Mouse (Mus musculus): ENCODE data around the gene Ddn. TPM values are rescaled to one million over a fixed set of nuclear protein-coding genes. Genes with fewer than 3 reads are reported as not detected.
A peak's percentile ranks its signal among the peaks of the same experiment; 100 is the strongest.

The Ddn gene
- polyA plus RNA-seq, 1 experiment: 0.11 TPM

DNA sequence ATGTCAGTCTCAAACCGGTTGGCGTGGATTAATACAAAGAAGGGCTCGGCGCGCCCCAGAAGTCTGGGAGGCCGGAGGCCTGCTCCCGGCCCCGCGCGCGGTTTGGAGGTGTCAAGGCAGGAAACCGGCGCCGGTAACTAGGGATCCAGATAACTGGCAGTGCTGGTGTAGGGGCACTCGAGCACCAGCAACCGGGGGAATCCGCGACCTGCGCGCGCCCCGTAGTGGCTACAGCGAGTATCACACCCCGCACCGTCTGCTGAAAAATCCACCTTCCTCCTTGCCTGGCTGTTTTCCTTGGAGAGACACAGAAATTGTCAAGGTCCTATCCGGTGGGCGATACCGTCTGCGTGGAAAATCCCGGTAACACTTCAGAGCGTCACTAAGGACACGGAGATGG is 5.2 kb downstream of the Ddn start:
- H3K4me3 ChIP-seq: no peak overlapping the region
- no peak for TF ChIP-seq POLR2A (IDR thresholded peaks at IDR 0.05; ENCODE audit: insufficient read length, low read depth)
- TF ChIP-seq MYOG (IDR thresholded peaks at IDR 0.05; ENCODE audit: control insufficient read depth in 1 of 3, insufficient read depth in 1 of 3, insufficient read length in 2 of 3, low read depth in 2 of 3): no peak
- TF ChIP-seq MYOD1 (IDR thresholded peaks at IDR 0.05; ENCODE audit: control insufficient read depth in 1 of 3, insufficient read length in 2 of 3, low read depth in 2 of 3): no peak
- TF ChIP-seq MAX (IDR thresholded peaks at IDR 0.05; ENCODE audit: low read depth): no peak
- no peak for TF ChIP-seq REST (IDR thresholded peaks at IDR 0.05; ENCODE audit: insufficient read depth, insufficient read length)
- no peak for TF ChIP-seq E2F4 (IDR thresholded peaks at IDR 0.05; ENCODE audit: insufficient read depth)
- no peak for TF ChIP-seq TCF12 (IDR thresholded peaks at IDR 0.05; ENCODE audit: insufficient read depth, poor library complexity, severe bottlenecking)
- no peak for TF ChIP-seq POLR2AphosphoS2 (IDR thresholded peaks at IDR 0.05; ENCODE audit: insufficient read length, low read depth)
- TF ChIP-seq CEBPB (IDR thresholded peaks at IDR 0.05; ENCODE audit: insufficient read depth, poor library complexity, severe bottlenecking): no peak
- TF ChIP-seq TCF3 (IDR thresholded peaks at IDR 0.05; ENCODE audit: insufficient read length, low read depth): no peak
- no peak for TF ChIP-seq USF1 (IDR thresholded peaks at IDR 0.05; ENCODE audit: low read depth)
- TF ChIP-seq SRF (IDR thresholded peaks at IDR 0.05; ENCODE audit: control insufficient read depth, insufficient read length, low read depth): no peak
- H3K79me2 ChIP-seq (ENCODE audit: control insufficient read depth, insufficient read depth): no peaks in the 10 kb centered on the region
- H3ac ChIP-seq (ENCODE audit: control insufficient read depth, insufficient read length): no peak overlapping the region
- H3K36me3 ChIP-seq (ENCODE audit: control insufficient read depth, insufficient read depth): no peaks in the 10 kb centered on the region
- H3K27me3 ChIP-seq (ENCODE audit: control insufficient read depth, insufficient read depth, insufficient read length): peaks cover 32% of the 10 kb centered on the region
- peak overlapping the region; percentile 68 for H3K4me2 ChIP-seq (ENCODE audit: low read depth)

DNA sequence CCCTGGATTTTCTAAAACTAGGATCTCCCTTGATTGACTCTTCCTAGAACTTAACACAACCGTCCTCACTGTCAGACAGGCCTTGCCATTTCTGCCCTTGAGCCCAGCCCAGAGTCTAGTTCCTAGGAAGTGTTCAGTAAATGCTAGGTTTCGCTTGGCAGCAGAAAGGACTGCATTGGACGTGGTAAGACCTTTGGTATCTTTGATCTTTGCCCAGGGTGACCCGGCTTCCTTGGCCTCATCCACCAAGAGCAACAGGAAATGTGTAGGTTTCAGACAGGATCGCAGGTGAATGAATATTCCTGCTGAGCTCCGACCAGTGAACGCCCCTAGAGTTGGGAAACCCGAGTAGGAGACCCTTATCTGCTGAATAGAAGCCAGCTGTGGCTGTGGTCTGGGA is 6.4 kb downstream of the Ddn start:
- TF ChIP-seq MYOG (IDR thresholded peaks at IDR 0.05; ENCODE audit: control insufficient read depth in 1 of 3, insufficient read depth in 1 of 3, insufficient read length in 2 of 3, low read depth in 2 of 3): peak in 1 of 3 experiments; percentile 27
- TF ChIP-seq SRF (IDR thresholded peaks at IDR 0.05; ENCODE audit: control insufficient read depth, insufficient read length, low read depth): no peak
- Histone ChIP-seq H3K36me3 (ENCODE audit: control insufficient read depth, insufficient read depth) (no peaks in the 10 kb centered on the region), H3K79me2 (ENCODE audit: control insufficient read depth, insufficient read depth) (no peaks in the 10 kb centered on the region), H3ac (ENCODE audit: control insufficient read depth, insufficient read length) (no peak overlapping the region), H3K27me3 (ENCODE audit: control insufficient read depth, insufficient read depth, insufficient read length) (peaks cover 40% of the 10 kb centered on the region), H3K4me3 (no peak overlapping the region), H3K4me2 (ENCODE audit: low read depth) (no peak overlapping the region)

DNA sequence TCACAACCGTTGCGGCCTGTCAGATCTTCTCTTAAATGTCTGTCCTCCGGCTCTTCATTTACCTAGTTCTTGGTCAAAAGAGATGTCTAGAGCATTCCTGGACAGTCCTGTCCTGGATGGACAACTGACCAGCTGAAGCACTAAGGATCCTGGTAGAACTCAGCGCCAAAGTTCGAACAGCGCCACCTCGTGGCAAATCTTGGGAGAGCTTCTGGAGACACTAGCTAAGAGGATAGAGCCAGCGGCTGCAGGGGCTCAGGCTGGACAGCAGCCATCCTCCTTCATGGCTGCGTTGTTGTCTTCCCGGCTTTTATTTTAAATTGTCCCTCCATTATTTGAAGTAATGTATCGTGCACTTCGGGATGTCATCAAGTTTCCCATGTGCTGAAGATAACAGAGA is 9.9 kb downstream of the Ddn start:
- peak; percentile 81 for TF ChIP-seq SRF (IDR thresholded peaks at IDR 0.05; ENCODE audit: control insufficient read depth, insufficient read length, low read depth)
- TF ChIP-seq TCF12 (IDR thresholded peaks at IDR 0.05; ENCODE audit: insufficient read depth, poor library complexity, severe bottlenecking): no peak
- peak; percentile 33 for TF ChIP-seq REST (IDR thresholded peaks at IDR 0.05; ENCODE audit: insufficient read depth, insufficient read length)
- Histone ChIP-seq H3ac (ENCODE audit: control insufficient read depth, insufficient read length) (no peak overlapping the region), H3K4me2 (ENCODE audit: low read depth) (no peak overlapping the region), H3K4me3 (no peak overlapping the region), H3K36me3 (ENCODE audit: control insufficient read depth, insufficient read depth) (no peaks in the 10 kb centered on the region), H3K79me2 (ENCODE audit: control insufficient read depth, insufficient read depth) (no peaks in the 10 kb centered on the region), H3K27me3 (ENCODE audit: control insufficient read depth, insufficient read depth, insufficient read length) (peaks cover 38% of the 10 kb centered on the region)

DNA sequence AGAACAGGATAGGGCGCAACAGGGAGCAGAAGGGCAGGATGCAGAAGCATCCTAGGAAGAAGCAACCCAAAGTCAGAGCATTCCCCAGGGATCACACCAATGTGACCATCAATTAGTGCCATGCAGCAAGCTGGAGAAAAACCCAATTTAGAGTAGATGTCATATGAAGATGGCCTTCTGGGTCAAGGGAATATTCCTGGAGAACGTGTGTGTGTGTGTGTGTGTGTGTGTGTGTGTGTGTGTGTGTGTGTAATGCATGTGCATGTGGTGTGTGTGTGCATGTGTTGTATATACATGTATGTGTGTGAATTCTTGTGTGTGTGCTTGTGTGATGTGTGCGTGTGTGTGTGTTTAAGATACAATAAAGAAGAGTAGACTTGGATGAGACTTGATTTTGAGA is 10.4 kb downstream of the Ddn start:
- no peak overlapping the region for H3K4me2 ChIP-seq (ENCODE audit: low read depth)
- no peaks in the 10 kb centered on the region for H3K79me2 ChIP-seq (ENCODE audit: control insufficient read depth, insufficient read depth)
- no peak for TF ChIP-seq TCF12 (IDR thresholded peaks at IDR 0.05; ENCODE audit: insufficient read depth, poor library complexity, severe bottlenecking)
- TF ChIP-seq POLR2A (IDR thresholded peaks at IDR 0.05; ENCODE audit: insufficient read length, low read depth): no peak
- TF ChIP-seq REST (IDR thresholded peaks at IDR 0.05; ENCODE audit: insufficient read depth, insufficient read length): no peak
- no peak for TF ChIP-seq E2F4 (IDR thresholded peaks at IDR 0.05; ENCODE audit: insufficient read depth)
- no peak for TF ChIP-seq USF1 (IDR thresholded peaks at IDR 0.05; ENCODE audit: low read depth)
- TF ChIP-seq SRF (IDR thresholded peaks at IDR 0.05; ENCODE audit: control insufficient read depth, insufficient read length, low read depth): no peak
- no peak for TF ChIP-seq MYOD1 (IDR thresholded peaks at IDR 0.05; ENCODE audit: control insufficient read depth in 1 of 3, insufficient read length in 2 of 3, low read depth in 2 of 3)
- no peak for TF ChIP-seq MAX (IDR thresholded peaks at IDR 0.05; ENCODE audit: low read depth)
- no peak for TF ChIP-seq TCF3 (IDR thresholded peaks at IDR 0.05; ENCODE audit: insufficient read length, low read depth)
- no peak for TF ChIP-seq POLR2AphosphoS2 (IDR thresholded peaks at IDR 0.05; ENCODE audit: insufficient read length, low read depth)
- H3ac ChIP-seq (ENCODE audit: control insufficient read depth, insufficient read length): no peak overlapping the region
- H3K36me3 ChIP-seq (ENCODE audit: control insufficient read depth, insufficient read depth): no peaks in the 10 kb centered on the region
- H3K4me3 ChIP-seq: no peak overlapping the region
- peaks cover 38% of the 10 kb centered on the region for H3K27me3 ChIP-seq (ENCODE audit: control insufficient read depth, insufficient read depth, insufficient read length)

DNA sequence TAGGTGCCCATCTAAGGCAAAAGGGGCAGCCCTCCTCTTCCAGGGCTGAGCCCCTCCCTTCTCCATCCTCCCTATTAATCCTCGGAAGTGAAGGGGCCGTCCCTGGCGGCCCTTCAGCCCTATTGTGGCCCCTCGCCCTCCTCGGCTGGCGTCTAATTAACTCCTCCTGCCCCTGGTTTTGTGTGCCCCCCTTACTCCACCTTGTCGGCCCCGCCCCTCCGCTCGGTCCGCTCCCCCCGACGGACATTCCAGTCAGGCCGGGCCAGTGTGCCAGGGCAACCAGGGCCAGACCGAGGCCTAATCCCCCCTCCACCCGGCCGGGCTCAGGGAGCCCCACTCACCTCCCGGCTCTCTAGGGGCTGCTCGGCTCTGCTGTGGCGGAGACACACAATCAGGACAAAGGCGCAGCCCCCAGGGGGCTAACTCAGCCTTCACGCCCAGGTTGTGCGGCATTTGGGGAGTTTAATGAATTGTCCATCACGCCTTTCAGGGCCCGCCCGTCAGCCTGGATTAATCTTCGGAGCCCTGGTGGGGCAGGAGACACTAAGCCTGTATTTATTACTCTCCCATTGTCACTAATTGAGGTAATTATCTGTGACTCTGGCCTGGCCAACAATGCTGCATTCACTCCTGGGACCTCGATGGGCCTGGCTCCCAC is 11.3 kb downstream of the Ddn start:
- Histone ChIP-seq H3K36me3 (ENCODE audit: control insufficient read depth, insufficient read depth) (no peaks in the 10 kb centered on the region), H3K4me2 (ENCODE audit: low read depth) (no peak overlapping the region), H3K4me3 (no peak overlapping the region), H3K27me3 (ENCODE audit: control insufficient read depth, insufficient read depth, insufficient read length) (peaks cover 42% of the 10 kb centered on the region), H3K79me2 (ENCODE audit: control insufficient read depth, insufficient read depth) (no peaks in the 10 kb centered on the region), H3ac (ENCODE audit: control insufficient read depth, insufficient read length) (no peak overlapping the region)
- TF ChIP-seq MYOD1 (IDR thresholded peaks at IDR 0.05; ENCODE audit: control insufficient read depth in 1 of 3, insufficient read length in 2 of 3, low read depth in 2 of 3) (no peak), SRF (IDR thresholded peaks at IDR 0.05; ENCODE audit: control insufficient read depth, insufficient read length, low read depth) (no peak), E2F4 (IDR thresholded peaks at IDR 0.05; ENCODE audit: insufficient read depth) (no peak), POLR2A (IDR thresholded peaks at IDR 0.05; ENCODE audit: insufficient read length, low read depth) (no peak)

Data from myocyte (in vitro differentiated cells).